Mouse (Mus musculus): ENCODE measurements around the gene Gp1ba. TPM values are rescaled to one million over a fixed set of nuclear protein-coding genes. Genes with fewer than 3 reads are reported as not detected.
A peak's percentile ranks its signal among the peaks of the same experiment; 100 is the strongest.

Gp1ba gene
- total RNA-seq, 2 experiments from 2014 or later: 0.30 TPM

DNA sequence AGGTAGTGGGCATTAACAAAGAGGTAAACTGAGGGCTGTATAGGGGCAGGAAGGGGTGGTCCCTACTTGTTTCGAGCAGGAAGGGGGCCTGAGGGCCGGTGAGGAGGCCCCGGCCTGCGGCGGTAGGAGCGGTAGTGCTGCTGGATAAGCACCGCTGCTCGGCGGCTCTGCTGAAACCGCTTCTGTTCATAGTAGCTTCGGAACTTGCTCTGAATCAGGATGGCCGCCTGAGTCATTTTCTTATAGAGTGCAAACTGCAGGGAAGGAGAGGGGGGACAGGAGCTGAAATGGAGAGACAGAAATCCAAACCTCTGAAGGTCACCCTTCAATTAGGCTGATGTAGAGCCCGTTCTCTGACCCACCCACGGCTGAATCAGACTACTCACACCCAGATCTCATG is 31.6 kb downstream of the Gp1ba start:
- DNase-seq: peak; percentile 57

- DNase-seq: peak; percentile 48
These were observed 32.6 kb downstream of the Gp1ba start for GRCm38 (mm10) chr11:70671333-70672047.

- DNase-seq: no peak
These were observed 35.1 kb downstream of the Gp1ba start for GRCm38 (mm10) chr11:70674014-70674413.

GRCm38 (mm10) chr11:70674501-70674900 is 35.6 kb downstream of the Gp1ba start:
- DNase-seq: no peak

GRCm38 (mm10) chr11:70678092-70678491 is 39.2 kb downstream of the Gp1ba start:
- no peak for DNase-seq

DNA sequence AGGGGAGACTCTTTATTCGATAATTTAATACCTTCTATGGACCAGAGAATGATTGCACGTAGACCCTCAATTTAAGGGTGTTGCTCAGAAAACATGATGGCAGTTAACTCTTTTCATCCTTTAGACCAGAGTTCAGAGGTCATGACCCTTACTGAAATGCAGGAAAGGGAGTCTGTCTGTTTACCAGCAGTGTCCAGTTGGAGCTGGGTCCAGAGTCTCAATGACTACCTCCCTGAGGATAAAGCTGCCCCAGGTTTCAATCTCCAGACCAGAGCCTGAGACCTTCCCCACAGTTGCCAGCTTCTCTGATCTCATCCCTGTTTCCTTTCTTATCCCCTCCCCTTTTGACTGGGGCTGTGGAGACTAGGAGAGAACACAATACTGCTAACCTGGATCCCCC is 39.7 kb downstream of the Gp1ba start:
- DNase-seq: no peak

GRCm38 (mm10) chr11:70679361-70679760 is 40.4 kb downstream of the Gp1ba start:
- DNase-seq: no peak

DNA sequence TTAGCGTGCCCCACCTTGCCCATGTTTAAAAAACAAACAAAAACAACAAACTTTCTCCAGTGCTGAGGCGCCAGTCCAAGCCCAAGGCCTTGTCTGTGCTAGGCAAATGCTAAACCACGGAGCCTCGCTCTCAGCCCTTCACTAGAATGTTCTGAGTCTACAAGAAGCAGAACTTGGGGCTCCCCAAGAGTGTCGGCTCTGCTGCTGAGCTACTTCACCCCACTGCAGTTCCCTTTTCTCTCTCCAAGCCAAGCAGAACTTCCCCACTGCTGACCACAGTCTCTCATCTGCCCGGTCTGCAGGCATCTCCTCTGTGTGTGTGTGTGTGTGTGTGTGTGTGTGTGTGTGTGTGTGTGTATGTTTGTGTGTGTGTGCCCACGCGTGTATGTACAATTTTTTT is 41.0 kb downstream of the Gp1ba start:
- DNase-seq: no peak

- DNase-seq: no peak
These were observed 42.2 kb downstream of the Gp1ba start for GRCm38 (mm10) chr11:70681170-70681569.

- DNase-seq: peak; percentile 36
These were observed 43.1 kb downstream of the Gp1ba start for GRCm38 (mm10) chr11:70681897-70682581.

DNA sequence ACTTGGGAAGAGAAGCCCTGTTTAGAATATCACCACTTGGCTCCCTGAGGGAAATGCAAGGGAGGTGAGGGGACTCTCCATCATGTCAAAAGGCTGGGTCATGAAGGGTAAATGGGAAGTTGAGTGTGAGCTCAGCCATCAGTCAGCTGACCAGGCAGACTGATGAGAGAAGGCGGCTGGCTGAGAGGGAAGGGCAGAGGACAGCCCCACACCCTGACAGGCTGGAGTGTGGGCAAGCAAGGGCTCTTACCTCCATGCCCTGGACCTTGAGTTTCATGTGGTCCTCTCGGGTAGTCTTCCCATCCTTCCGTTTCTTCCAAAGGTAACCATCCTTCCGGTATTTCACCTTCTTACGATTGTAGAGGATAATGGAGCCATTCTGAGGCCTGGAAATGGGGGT is 44.7 kb downstream of the Gp1ba start:
- DNase-seq: no peak

- peak; percentile 52 for DNase-seq
These were observed 48.1 kb downstream of the Gp1ba start for GRCm38 (mm10) chr11:70686901-70687566.

DNA sequence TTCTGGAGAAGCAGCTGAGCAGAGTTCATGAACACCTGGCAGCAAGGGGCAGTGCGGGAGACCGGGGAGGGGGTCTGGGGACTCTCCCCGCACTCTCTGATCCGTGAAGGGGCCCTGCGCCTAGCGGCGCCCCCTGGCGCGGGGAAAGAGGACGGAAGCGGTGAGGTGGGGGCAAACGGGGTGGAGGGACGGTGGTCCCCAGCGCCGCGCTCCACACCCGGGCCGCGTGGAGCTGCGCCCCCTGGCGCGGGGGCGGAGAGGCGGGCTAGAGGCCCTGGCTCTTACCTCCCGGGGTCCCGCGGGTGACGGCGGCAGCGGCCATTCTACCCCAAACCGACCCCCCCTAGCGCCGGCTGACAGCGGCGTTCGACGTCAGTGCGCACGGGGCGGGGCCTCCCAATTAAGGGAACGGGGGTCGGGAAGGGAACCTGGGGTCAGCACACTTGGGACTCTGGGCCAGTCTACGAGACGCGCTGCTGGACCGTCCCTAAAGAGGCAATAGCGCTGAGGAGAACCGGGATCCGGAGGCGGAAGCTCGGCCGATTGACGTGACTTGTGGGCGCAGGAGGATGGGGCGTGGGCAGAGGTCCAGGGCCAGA is 48.8 kb downstream of the Gp1ba start, which contains the start of gene Camta2:
Gene Camta2 (minus strand): TSS at position 505 of the 599 bp plus-strand sequence.
- DNase-seq: peak; percentile 93

- DNase-seq: peak; percentile 44
These were observed 49.5 kb downstream of the Gp1ba start for GRCm38 (mm10) chr11:70688372-70688771.

DNA sequence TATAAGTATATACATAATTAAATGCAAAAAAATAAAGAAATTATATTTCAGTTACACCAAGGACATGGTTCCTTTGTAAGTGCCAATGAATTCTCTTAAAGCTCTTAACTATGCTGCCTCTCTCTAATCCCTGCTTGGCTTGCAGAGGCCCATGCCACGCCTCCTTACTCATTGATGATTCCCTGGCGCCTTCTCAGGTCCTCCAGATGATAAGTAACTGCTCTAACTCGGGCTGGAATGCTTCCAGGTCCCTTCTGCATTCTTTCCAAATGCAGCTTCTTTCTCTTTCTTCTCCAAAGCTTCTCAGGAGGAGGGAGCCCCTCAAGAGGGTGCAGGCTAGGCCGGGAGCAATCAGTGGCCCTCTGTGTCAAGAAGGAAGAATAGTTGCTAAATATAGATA is 50.7 kb downstream of the Gp1ba start:
- DNase-seq: no peak

Other genes starting within 250 kb of the Gp1ba start
- 10 to 100 TPM; 23.2 to 24.6 TPM for gene Pelp1, start 229.1 kb upstream of the Gp1ba start, total RNA-seq (2021)
- 10 to 100 TPM; 21.7 to 26.0 TPM for gene Arrb2, start 206.5 kb upstream of the Gp1ba start, total RNA-seq (2021)
- gene Med11, start 187.2 kb upstream of the Gp1ba start, total RNA-seq (2021): 10 to 100 TPM; 16.1 to 18.5 TPM
- 1 to 10 TPM in 1 of 2 experiments, under 1 TPM in 1; 0.93 to 1.8 TPM for gene Zmynd15, start 179.7 kb upstream of the Gp1ba start, total RNA-seq (2021)
- gene Cxcl16, start 179.1 kb upstream of the Gp1ba start, total RNA-seq (2021): 1 to 10 TPM; 4.2 to 5.8 TPM
- gene Tm4sf5, start 133.9 kb upstream of the Gp1ba start, total RNA-seq (2021): under 1 TPM; 0.55 to 0.84 TPM
- under 1 TPM; 0.42 to 0.48 TPM for gene Vmo1, start 124.5 kb upstream of the Gp1ba start, total RNA-seq (2021)
- gene Gltpd2, start 119.9 kb upstream of the Gp1ba start, total RNA-seq (2021): 1 to 10 TPM; 4.9 to 9.8 TPM
- gene Psmb6, start 113.8 kb upstream of the Gp1ba start, total RNA-seq (2021): 100 to 1,000 TPM; 276 to 295 TPM
- gene Gm40193, start 106.2 kb upstream of the Gp1ba start, total RNA-seq (2021): not detected
- gene Pld2, start 99.1 kb upstream of the Gp1ba start, total RNA-seq (2021): 10 to 100 TPM in 1 of 2 experiments, 1 to 10 TPM in 1; 9.7 to 13.6 TPM
- gene Mink1, start 76.2 kb upstream of the Gp1ba start, total RNA-seq (2021): 10 to 100 TPM; 49.0 to 55.8 TPM
- gene 4930544D05Rik, start 23.3 kb upstream of the Gp1ba start, total RNA-seq (2021): not detected
- 1 to 10 TPM in 1 of 2 experiments, not detected in 1; 1.6 TPM for gene Chrne, start 19.9 kb upstream of the Gp1ba start, total RNA-seq (2021)
- gene Rnf167, start 8.1 kb downstream of the Gp1ba start, total RNA-seq (2021): 10 to 100 TPM; 73.9 to 86.6 TPM
- 100 to 1,000 TPM; 180 to 220 TPM for gene Slc25a11, start 8.4 kb downstream of the Gp1ba start, total RNA-seq (2021)
- gene Pfn1, start 15.5 kb downstream of the Gp1ba start, total RNA-seq (2021): 100 to 1,000 TPM; 677 to 708 TPM
- gene Eno3, start 18.1 kb downstream of the Gp1ba start, total RNA-seq (2021): 100 to 1,000 TPM in 1 of 2 experiments, 10 to 100 TPM in 1; 89.5 to 224 TPM
- 10 to 100 TPM; 66.5 to 72.6 TPM for gene Spag7, start 30.3 kb downstream of the Gp1ba start, total RNA-seq (2021)
- gene Camta2, start 49.0 kb downstream of the Gp1ba start, total RNA-seq (2021): 10 to 100 TPM; 34.3 to 43.8 TPM
- 10 to 100 TPM; 13.8 to 18.9 TPM for gene Inca1, start 61.0 kb downstream of the Gp1ba start, total RNA-seq (2021)
- gene Kif1c, start 61.4 kb downstream of the Gp1ba start, total RNA-seq (2021): 100 to 1,000 TPM; 156 to 176 TPM
- 10 to 100 TPM in 1 of 2 experiments, 1 to 10 TPM in 1; 6.7 to 10.3 TPM for gene Zfp3, start 125.1 kb downstream of the Gp1ba start, total RNA-seq (2021)
- gene Scimp, start 173.5 kb downstream of the Gp1ba start, total RNA-seq (2021): under 1 TPM; 0.27 to 0.57 TPM
- gene Rabep1, start 205.7 kb downstream of the Gp1ba start, total RNA-seq (2021): 10 to 100 TPM; 73.1 to 75.0 TPM

All from adrenal gland, postnatal 10 days (tissue).